Mouse (Mus musculus) urinary bladder, adult 18-20 months (tissue): ENCODE results near the gene Fyb2.
A peak's percentile ranks its signal among the peaks of the same experiment; 100 is the strongest.

Experiments used
- DNase-seq, 2 experiments: peaks; one replicate each; pipeline ENCODE4 v3.0.0; 2022; ENCODE audit warnings: low spot score in 2 of 2, mixed read lengths in 2 of 2

Fyb2 gene

DNA sequence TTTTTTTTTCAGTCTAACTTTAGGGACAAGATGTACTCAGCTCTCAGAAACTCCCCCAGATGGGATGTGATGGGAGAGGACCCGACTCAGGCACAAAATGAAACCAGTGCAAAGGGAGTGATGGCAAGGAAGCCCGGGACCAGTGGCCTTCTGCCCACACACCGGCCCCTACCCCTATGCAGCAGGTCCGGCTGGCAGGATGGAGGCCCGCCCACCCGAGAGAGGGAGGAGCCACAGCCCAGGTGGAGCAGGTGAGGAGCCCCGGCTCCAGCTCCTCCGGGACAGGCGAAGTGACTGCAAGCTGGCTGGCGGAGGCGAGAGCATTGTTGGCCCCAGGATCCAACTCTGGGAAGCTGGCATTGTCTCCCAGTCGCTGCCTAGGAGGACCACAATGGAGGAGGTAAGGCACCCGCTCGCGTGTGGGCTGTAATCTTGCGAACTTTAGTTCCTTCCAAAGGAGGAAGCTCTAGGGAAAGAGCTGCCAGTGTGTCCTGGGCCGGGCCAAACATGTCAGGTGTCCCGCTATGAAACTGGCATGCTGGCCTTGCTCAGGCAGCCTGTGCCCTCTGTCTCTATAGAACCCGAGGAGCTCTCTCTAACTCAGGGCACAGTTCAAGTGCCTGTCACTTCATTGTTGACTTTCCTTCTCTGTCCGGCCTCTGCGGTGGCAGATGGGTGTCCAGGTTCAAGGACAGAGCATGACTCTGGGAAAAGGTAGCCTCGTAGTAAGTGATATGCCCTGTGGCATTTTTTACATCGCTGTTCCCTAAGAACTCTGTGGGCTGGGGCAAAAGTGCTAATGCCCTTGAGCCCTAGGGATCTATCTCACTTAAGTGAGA is at the start of gene Fyb2:
Gene Fyb2 (plus strand): TSS at position 166 of the 839 bp plus-strand sequence.
- DNase-seq = peak; percentile 24 to 49

DNA sequence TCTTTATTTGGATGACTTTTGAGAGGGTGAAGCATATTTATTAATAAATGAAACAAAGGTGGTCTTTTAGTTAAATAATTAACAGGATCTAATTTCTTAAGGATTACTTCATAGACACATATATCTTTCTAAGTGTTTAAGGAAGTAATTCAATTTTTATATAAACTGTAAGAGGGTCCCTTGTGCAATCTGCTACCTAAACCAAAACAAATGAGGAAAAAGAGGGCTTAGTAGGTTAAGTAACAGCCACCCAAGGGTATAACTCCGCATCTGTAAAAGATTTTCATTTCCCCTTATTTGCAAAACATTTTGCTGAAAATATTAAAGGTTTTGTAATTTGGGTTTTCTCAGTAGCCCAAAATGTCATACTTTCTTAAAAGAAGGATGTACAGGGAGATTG is 48.9 kb upstream of the Fyb2 start:
- DNase-seq = no peak

DNA sequence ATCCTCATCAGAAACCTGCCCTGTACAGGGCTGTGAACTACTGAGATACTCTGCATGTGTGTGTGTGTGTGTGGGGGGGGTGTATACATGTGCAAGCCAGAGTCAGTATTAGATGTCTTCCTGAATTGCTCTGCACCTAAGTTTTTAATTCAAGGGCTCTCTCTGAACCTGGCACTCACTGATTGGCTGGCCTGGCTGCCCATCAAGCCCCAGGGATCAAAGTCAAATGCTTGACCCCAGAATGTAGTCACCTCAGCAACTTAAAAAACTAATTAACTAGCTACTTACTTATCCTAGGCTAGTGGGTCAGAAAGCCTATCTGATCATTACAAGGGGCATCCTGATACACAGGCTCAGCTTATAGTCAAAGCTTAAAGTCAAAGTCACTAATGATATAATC is 43.7 kb upstream of the Fyb2 start:
- no peak for DNase-seq

DNA sequence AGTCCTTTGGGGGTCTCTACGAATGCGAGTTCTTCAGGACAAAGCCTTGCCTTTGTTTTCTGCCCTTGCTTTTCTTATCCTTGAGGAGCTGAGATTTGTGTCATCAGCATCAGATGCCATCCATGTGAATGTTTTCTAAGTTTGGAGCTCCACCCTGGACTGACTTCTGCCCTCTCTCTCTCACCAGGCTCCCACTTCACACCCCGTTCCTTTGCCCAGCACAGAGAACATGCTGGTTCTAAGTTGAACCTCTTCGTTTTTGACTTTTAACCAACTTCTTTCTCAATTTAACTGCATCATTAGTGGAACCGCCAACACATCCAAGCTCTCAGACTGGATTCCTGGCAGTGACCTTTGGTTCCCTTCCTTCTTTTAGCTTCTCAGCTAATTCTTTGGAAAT is 43.1 kb upstream of the Fyb2 start:
- no peak for DNase-seq

DNA sequence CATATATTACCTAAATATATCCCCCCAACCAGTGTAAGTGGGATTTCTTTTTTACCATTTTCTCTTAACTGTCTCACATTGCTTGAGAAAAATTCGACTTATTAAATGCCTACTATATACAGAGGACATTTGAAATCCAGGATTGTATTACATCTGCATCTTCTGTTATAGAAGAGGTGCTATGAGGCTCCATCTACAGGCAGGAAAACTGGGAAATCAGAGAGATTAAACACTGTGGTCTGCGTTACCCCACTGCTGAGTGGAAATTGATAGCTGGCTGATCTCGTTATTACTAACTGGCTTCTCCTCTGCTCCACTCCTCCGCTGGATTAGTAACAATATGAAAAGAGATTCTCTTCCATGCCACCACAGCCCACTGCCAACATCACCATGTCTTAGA is 37.4 kb upstream of the Fyb2 start:
- DNase-seq = no peak

DNA sequence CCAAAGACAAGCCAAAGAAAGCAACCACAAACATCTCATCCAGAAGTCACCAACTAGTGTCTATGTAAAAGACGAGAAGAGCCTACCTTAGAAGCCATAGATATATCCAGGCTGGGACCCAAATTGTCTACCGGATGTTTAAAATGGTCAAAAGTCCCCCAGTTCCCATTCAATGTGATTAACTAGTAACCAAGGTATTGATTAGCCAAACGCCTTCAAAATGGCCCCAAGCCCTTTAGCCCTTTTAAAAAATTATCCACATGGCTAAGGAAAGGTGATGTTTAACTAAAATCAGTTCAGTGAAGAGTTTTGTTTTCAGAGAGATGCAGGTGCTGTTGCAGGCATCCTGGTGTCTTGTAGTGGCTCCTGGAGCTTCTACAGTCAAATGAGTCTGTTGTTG is 36.9 kb upstream of the Fyb2 start, which contains the start of gene C8a:
Gene C8a (minus strand): TSS at position 76 of the 400 bp plus-strand sequence.
- DNase-seq = no peak

DNA sequence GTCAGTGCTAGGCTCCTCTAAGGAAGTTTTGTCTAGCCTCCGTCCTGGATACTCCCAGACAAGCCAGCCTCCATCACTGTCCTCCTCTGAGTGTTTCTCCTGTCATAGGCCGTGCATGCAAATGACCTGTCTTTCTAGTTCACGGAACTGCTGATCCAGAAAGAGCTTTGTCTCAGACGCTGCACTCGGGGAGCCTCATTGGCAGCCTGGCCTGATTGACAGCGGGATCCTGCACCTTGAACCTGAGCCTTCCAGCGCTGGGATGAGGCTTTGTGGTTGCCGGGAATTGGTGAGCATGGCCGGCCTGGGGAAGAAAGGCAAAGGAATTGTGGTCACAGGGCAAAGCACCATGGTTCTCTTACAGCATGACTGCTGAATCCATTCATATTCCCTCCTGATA is 25.8 kb upstream of the Fyb2 start:
- DNase-seq = no peak

DNA sequence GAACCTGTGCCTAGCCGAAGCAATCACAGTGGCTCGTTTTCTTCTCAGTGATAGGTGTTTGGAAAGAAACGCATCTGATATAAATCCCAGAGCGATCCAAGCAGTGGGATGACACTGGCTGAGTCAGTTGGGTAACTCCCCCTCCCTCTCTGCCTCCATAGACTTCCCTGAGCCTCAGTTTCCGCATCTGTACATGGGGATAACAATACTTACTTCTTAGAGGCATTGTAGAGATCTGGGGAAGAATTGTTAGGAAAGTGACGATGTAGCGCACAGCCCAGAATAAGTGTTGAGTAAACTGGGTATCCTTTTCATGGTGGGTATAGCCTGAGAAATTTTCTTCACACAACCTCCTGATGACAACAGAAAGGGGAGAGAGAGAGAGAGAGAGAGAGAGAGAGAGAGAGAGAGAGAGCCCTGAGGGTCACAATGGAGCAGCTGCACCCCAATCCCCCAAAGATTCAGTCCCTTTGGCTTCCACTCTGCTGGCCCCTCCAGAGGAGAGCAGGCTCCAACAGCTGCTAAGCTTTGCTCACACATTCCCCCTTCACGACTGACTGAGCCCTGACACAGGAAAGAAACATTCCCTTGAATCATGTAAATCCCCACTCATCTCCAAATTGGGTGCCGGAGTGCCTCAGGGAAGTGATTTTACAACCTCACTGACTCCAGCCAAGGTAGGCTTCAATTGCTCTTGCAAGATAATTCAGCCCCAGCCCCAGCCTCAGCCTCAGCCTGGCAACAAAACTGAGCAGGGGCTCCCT is 24.6 kb upstream of the Fyb2 start:
- no peak for DNase-seq

DNA sequence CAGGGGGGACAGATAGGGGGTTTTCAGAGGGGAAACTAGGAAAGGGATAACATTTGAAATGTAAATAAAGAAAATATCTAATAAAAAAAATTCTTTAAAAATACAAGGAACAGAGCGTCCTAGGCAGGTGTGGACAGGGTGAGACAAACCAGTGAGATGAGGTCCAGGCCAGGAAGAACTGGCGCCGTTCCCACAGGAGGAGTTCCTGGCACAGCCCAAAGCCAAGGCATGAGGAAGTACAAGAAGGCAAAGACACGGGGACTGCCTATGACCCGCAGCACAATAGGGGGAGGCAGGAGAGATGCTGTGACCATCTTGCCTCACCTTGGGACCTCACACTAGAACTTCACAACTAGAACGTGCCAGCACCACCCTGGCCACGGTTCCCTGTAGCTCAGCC is 21.5 kb upstream of the Fyb2 start:
- DNase-seq = peak in 1 of 2 experiments; percentile 25

DNA sequence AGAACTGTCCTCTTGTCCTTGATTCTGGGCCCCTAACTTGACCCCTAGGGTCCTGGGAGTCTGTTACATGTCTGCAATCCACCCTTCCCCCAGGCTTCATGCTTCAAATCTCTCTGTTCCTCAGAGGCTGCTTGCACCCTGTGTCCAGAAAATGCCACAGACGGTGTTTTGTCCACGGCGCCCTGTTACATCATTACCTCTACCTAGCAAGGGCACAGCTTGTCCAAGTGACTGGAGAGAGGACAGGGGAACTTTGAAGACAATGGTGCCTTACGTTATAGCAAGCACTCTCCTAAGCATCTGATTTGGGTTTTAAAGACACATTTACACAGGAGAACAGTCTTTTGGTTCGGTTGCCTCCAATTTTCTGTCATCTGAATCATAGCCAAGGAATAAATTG is 19.7 kb upstream of the Fyb2 start:
- no peak for DNase-seq

DNA sequence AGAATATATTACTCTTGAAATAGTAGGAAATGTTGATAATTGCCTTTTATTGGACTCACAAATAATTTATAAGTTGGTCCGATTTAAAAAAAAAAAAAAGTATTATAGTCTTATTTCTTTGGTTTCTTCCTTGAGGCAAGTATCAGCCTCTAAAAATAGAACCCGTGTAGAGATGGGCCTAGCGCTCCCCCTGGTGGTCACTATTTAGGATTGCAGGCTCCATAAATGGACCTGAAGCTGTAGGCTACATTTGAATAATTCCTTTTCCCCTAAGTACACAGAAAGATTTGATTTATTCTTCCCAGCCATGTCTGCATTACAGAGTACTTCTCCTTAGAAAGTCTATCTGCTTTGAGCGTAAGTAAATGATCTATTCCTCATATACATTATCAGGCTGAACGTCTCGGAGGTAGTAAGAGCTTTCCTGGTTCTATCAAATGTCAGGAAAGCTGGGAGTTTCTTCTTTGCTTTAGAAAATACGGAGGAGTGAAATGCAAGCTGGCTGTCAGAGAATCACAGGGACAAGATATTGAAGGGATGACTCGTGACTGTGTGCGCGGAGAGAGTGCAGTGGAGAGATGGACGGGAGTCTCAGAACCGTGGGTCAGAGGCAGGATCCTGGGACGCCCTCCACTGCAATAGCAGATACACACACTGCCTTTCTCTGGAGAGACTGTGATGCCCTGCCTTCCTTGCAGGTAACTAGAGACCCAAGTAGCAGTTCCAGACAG is 19.1 kb upstream of the Fyb2 start:
- peak in 1 of 2 experiments; percentile 16 for DNase-seq

DNA sequence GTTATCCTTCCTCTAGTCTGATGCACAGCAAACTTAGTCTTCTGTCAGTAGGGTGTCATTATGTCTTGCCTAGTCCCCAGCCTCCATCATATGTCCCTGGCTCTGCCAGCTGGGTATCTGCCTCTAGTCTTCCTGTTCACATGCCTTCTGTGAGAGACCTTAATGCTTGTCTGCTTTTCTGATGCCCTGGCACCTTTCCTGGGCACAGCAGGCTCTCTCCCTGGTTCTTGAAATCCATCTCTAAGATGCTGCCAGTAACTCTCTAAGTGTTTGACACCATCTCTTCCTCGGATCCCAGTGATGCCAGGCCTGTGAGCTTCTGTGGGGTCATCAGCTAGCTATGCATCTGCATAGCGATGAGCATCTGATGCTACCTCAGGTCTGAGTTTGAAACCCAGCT is 10.4 kb upstream of the Fyb2 start:
- no peak for DNase-seq

DNA sequence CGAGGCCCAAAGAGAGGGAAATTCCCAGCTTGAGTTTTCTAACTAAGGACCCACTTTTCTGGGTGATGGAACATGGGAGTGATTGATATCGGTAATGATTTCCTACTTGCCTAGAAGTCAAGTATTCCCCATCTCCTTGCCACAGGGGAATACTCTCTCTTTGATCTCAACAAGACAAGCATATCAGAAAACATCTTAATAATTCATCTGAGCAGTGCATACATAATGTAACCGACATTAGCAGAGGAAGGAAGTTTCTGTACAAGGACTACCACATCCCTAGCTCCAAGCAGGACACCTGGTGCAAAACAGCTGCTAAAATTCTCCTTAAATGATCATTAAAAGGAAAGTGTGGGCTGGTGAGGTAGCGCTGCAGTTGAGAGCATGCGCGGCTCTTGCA is 8.2 kb upstream of the Fyb2 start:
- DNase-seq = no peak

DNA sequence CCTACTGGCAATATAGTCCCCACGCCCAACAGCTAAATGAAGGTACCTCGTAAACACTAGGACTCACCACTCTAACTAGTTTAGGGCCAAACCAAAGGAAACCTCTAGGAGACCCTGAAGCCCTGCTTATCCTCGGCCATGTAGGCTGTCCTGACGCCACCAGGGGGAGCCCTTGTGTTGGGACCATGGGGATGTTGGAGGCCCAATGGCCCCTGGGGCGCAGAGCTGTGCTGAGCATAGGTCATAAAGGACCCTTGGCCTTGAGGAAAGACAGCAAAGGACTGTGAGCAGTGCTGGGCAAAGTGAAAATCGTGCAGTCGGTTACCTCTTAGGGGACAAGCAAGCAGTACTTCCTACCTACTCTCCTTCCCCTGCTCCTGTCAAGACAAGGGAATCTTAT is 1.6 kb upstream of the Fyb2 start:
- peak; percentile 51 to 76 for DNase-seq

DNA sequence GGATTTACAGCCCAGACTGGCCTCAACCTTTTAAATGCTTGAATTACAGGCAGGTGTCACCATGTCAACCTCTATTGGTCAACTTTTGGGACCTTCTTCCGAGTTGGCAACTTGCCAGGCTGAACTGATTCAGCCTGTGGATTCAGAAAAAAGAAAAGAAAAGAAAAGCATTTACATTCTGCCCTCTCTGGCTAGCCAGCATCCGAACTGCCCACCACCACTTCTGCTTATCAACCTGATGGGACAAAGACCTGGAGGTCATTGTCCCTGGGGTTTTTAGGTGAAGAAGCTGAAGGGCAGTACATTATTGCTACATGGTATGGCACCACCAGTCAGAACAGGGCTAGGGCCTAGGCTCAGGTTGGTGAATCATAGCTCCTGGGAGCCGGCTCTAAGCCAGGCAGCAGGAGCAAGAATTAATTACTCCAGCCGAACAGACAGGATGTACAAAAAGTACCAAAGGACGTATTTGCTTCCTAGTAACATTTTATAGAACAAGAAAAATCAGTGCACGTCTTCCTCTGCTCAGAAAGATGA is 1.5 kb downstream of the Fyb2 start:
- DNase-seq = peak; percentile 9 to 26

DNA sequence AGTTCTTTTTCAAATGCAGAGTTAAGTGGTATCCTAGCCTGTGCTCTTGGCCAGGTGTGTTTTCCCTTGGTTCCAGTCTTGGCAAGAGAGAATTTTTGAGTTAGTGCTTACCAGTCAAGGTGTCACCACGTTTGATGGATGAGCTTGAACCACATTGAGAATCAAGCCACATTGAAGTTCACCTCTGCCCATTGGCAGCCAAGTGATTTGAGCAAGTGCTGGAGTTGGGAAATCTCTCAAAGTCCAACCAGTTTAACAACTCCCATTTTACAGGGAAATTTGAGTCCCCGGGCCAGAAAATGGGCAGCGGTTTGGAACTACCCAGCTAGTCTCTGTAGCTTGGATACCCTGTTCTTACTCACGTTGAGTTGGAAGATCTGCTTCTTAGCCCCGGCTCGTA is 4.8 kb downstream of the Fyb2 start:
- no peak for DNase-seq

DNA sequence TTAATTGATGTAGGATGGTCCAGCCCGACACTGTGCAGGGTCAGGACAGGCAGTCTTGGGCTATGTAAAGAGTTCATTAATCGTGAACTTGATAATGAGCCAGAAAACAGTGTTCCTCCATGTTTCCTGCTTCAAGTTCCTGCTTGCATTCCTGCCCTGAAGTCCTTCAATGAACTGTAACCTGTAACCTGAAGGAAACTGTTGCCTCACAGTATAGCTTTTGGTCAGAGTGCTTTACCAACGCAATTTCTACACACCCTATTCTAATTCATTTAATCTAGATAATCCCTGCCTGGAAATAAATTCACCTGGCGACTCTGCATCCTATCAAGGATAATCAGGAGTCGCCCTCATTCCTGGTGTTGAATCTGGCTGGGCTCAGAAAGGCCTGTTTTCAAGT is 12.1 kb downstream of the Fyb2 start:
- DNase-seq = no peak

DNA sequence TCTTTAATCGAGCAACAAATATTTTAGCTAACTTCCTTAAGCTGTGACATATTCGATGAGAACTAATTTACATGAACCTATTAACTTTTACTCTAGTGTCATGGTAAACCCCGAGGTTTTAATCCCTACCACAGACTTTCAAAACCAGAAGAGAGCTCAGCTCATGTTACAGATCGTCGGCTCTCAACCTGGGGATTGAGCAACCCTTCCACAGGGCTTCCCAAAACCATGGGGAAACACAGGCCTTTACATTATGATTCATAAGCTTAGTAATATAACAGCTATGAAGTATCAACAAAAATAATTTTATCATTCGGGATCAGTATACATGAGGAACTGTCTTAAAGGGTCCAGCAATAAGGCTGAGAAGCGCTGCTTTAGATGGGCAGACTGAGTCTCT is 15.9 kb downstream of the Fyb2 start:
- peak in 1 of 2 experiments; percentile 15 for DNase-seq

DNA sequence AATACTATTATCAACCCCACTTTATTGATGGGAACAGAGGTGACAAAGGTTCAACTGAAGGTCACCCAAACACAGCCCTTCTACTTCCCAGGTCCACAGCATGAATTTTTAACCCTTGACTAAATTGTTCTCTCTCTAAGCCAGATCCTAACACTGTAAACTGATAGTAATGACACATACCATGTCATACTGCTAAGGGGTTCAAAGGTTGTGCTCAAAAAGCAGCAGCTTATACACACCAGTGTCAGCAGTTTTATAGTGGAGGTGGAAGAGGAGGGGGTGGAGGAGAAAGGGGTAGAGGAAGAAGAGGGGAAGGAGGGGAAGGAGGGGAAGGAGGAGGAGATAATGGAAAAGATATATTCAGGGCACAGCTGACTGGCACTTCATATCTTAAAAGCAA is 20.4 kb downstream of the Fyb2 start:
- DNase-seq = no peak

DNA sequence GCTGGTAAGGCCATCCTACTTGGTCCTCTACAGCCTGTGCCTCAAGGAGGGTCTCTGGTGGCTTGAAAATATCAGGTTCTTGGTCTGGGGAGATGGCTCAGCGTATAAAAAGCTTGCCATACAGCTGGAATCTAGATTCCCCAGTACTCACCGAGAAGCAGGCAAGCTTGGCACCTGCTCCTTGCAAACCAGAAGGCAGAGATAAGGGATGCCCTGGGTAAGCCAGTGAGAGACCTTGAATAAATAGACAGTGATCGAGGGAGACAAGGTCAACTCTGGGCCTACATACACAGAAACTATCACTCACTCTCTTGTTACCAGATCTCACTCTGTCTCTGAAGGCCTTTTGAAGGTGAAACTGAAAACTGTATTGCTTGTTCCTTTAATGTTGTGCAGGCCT is 21.7 kb downstream of the Fyb2 start:
- no peak for DNase-seq

DNA sequence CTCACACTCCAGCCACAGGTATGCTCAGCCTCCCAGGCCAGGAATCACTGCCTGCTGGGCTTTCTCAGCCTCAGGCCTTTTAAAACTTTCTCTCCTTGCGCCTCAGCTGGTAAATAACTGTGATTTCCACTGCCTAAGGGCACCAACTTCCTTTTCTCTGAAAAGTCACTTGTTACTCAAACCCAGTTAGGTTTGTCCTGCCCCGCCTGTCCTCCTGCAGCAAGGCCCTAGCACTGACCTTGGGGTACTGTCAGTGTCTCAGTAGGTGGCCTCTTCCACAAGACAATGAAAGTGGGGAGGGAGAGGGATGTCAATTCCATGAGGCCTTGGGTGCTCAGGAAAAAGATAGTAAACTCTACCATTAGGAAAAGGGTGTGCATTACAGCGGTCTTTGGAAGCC is 22.2 kb downstream of the Fyb2 start:
- DNase-seq = no peak

DNA sequence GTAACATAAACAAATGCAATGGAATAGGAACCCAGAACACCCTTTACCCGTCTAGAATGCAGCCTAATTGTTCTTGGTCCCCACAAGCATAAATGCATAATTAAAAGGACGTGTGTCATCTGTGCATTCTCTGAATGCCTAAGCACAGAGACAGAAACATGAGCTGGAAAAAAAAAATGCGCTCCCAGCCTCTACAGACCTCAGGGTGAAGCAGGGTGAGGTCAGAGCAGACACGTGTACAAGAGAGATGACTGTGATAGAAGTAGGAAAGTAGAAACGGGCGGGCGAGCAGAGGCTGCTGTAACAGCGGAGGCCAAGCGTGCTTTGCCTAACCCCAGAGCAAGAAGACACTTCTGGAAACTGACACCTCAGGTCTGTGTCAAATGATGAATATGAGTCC is 22.8 kb downstream of the Fyb2 start:
- DNase-seq = no peak
